Mouse (Mus musculus): ENCODE measurements around the gene A4galt. TPM values are rescaled to one million over a fixed set of nuclear protein-coding genes. Genes with fewer than 3 reads are reported as not detected.

The A4galt gene
- polyA plus RNA-seq, 1 experiment from 2014 or later: 0.28 TPM

DNA sequence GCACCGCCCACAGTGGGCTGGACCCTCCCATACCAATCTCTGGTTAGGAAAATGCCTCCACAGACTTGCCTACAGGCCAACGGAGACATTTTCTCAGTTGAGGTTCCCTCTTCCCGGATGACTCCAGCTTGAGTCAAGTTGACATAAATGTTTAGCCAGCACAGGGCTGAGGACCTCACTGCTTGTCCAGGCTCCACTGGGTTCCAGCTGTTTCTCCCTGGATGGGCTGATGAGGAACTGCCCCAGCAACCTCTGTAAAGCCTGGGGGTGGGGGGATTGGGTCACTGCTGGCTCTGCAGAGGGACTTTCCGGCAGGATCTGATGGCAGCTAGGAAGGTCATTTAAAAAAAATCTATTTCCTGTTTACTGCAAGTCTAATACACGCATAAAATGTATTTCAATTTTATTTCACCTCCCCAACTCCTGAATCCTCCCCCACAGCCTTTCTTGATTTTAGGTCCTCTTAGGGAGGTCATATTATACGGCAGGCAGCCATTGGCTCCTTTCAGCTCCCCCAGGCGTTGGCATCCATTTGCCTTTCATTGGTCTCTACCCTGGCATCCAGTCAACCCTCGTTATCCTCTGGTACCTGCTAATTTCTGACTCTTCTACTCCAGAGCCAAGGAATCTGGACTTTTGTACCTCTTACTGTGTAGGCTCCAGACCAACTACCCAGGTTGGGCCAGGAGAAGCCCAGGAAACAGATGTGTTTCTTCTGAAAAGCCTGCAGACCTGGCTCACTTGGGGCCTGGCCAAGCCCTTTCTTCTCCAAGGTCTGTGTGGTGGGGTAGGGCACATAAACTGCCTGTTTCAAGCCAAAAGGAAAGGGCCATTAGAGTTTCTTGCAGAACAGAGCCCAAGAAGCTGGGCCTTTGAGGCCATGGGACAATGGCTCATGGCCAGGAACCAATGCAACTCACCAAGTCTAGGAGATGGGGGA, 42.4 kb upstream of the A4galt start:
- Histone ChIP-seq H3K4me3 (ENCODE audit: low read depth, low read length) (no peak overlapping the region), H3K27me3 (ENCODE audit: control insufficient read depth, insufficient read depth, low read length) (no peaks in the 10 kb centered on the region)
- WGBS: 92% methylated on average over 8 of the region's 8 CpGs

DNA sequence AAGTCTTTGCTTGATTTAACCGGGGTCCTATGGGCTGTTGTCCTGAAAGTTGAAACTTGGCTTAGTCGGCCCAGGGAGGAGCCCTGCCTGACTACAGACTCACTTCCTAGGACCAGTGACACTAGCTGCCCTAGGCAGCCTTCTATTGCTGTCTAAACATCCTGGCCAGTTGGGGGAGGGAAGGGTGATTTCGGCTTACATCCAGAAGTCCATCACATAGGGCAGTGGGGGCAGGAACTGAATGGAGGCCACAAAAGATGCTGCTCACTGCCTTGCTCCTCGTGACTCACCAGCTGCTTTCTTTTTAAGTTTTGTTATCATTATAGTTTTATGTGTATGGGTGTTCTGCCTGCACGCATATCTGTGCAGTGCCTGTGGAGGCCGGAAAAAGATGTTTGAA, 41.6 kb upstream of the A4galt start:
- H3K9me3 ChIP-seq (replicated peaks; ENCODE audit: control insufficient read depth, low read length): no peaks in the 10 kb centered on the region
- H3K9ac ChIP-seq (replicated peaks; ENCODE audit: low read length): no peak overlapping the region
- no peaks in the 10 kb centered on the region for H3K36me3 ChIP-seq (replicated peaks; ENCODE audit: control insufficient read depth, insufficient read depth, low read depth, low read length)
- no peaks in the 10 kb centered on the region; the same call in none of the 2 replicates for H3K4me1 ChIP-seq (ENCODE audit: control insufficient read depth, insufficient read depth, low read length)
- ATAC-seq (replicated peaks; ENCODE audit: insufficient number of reproducible peaks, low FRiP score, low TSS enrichment, low read depth) (no peak), DNase-seq (ENCODE audit: low spot score) (no peak)
- 67% methylated on average over 6 of the region's 6 CpGs for WGBS
- no peak overlapping the region for H3K27ac ChIP-seq (replicated peaks; ENCODE audit: low read depth, low read length)
- H3K27me3 ChIP-seq (ENCODE audit: control insufficient read depth, insufficient read depth, low read length): no peaks in the 10 kb centered on the region
- H3K4me3 ChIP-seq (ENCODE audit: low read depth, low read length): no peak overlapping the region
- no peak overlapping the region for H3K4me2 ChIP-seq (ENCODE audit: low read depth, low read length)

More for the DNA sequence above, 42.4 kb upstream of the A4galt start:
- H3K9me3 ChIP-seq (replicated peaks; ENCODE audit: control insufficient read depth, low read length): no peaks in the 10 kb centered on the region
- no peak overlapping the region for H3K4me2 ChIP-seq (ENCODE audit: low read depth, low read length)
- H3K4me1 ChIP-seq (ENCODE audit: control insufficient read depth, insufficient read depth, low read length): no peaks in the 10 kb centered on the region; the same call in none of the 2 replicates
- no peak for ATAC-seq (replicated peaks; ENCODE audit: insufficient number of reproducible peaks, low FRiP score, low TSS enrichment, low read depth)
- H3K27ac ChIP-seq (replicated peaks; ENCODE audit: low read depth, low read length): no peak overlapping the region
- no peak for DNase-seq (ENCODE audit: low spot score)
- no peaks in the 10 kb centered on the region for H3K36me3 ChIP-seq (replicated peaks; ENCODE audit: control insufficient read depth, insufficient read depth, low read depth, low read length)
- no peak overlapping the region for H3K9ac ChIP-seq (replicated peaks; ENCODE audit: low read length)

DNA sequence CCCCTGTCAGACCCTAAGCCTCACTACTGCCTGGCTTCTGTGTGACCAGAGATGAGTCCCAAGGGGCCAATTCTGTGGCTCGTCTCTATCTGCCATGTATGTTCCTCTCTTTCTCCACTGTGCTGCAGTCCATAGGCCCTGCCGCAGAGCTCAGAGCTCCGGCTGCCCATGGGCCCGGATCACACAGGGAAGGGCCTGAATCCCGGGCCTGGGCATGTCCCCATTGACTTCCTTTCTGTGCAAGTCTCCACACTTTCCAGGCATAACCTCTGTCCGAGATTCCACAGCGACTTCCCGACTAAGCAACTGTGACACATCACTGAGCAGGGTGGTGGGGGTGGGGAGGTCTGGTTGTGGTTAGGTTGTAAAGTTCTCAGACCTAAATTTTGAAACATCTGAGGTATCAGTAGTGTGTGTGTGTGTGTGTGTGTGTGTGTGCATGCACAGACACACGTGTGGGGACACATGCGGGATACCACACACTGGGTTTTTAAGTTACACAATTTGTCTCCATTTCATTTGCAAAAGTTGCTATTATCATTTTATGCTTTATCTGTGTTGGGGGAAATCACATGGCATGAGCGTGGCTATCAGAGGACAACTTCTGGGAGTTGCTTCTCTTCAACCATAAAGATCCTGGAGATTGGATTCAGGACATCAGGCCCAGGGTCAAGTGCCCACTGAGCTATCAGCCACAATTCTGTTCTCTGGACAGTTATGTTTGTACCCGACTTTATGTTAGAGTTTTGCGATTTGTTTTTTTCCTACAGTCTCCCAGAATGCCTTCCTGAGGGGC, 40.9 kb upstream of the A4galt start:
- Histone ChIP-seq H3K36me3 (replicated peaks; ENCODE audit: control insufficient read depth, insufficient read depth, low read depth, low read length) (no peaks in the 10 kb centered on the region), H3K27me3 (ENCODE audit: control insufficient read depth, insufficient read depth, low read length) (no peaks in the 10 kb centered on the region), H3K27ac (replicated peaks; ENCODE audit: low read depth, low read length) (no peak overlapping the region), H3K4me3 (ENCODE audit: low read depth, low read length) (no peak overlapping the region), H3K4me1 (ENCODE audit: control insufficient read depth, insufficient read depth, low read length) (no peaks in the 10 kb centered on the region; the same call in none of the 2 replicates), H3K9ac (replicated peaks; ENCODE audit: low read length) (no peak overlapping the region), H3K4me2 (ENCODE audit: low read depth, low read length) (no peak overlapping the region), H3K9me3 (replicated peaks; ENCODE audit: control insufficient read depth, low read length) (no peaks in the 10 kb centered on the region)
- ATAC-seq (replicated peaks; ENCODE audit: insufficient number of reproducible peaks, low FRiP score, low TSS enrichment, low read depth) (no peak), DNase-seq (ENCODE audit: low spot score) (no peak)
- WGBS: 81% methylated on average over 13 of the region's 13 CpGs

DNA sequence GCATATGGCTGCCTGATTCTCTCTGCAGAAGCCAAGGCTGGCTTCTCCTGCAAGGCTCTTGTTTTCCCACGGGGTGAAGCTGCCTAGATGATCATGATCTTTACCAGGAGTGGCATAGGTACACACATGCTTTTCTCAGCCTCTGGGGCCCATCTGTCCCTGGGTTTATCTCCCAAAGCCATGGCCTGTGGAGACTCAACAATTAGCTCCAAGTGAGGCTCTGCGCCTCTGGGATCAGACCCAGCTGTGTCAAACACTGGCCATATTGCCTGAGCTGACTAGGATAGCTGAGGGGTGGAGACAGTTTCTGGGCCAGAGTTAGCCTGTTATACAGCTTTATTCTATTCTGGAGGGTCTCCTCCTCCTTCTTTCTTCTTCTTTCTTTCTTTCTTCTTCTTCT, 39.3 kb upstream of the A4galt start:
- Histone ChIP-seq H3K4me1 (ENCODE audit: control insufficient read depth, insufficient read depth, low read length) (no peaks in the 10 kb centered on the region; the same call in none of the 2 replicates), H3K36me3 (replicated peaks; ENCODE audit: control insufficient read depth, insufficient read depth, low read depth, low read length) (no peaks in the 10 kb centered on the region), H3K9ac (replicated peaks; ENCODE audit: low read length) (no peak overlapping the region), H3K4me3 (ENCODE audit: low read depth, low read length) (no peak overlapping the region), H3K27me3 (ENCODE audit: control insufficient read depth, insufficient read depth, low read length) (no peaks in the 10 kb centered on the region), H3K27ac (replicated peaks; ENCODE audit: low read depth, low read length) (no peak overlapping the region), H3K4me2 (ENCODE audit: low read depth, low read length) (no peak overlapping the region), H3K9me3 (replicated peaks; ENCODE audit: control insufficient read depth, low read length) (no peaks in the 10 kb centered on the region)
- no peak for ATAC-seq (replicated peaks; ENCODE audit: insufficient number of reproducible peaks, low FRiP score, low TSS enrichment, low read depth)
- 81% methylated on average over 2 of the region's 2 CpGs for WGBS
- DNase-seq (ENCODE audit: low spot score): no peak

DNA sequence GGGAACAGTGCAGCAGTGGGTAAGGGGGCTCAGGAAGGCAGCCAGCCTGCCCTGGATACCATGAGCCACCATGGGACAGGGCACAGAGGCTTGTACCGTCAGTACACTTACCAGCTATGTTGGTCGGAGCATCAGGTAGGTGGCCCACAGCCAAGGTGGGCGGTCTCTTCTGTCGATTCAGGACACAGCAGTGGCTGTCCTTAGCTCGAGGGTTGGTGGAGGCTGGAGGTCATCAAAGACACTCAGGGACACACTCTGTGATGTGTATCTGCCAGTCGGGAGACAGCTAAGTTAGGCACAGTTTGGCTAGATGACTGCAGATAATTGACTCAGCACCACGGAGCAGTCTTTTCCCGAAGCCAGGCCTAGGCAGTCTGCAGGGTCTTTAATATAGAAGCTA, 33.3 kb upstream of the A4galt start:
- H3K9ac ChIP-seq (replicated peaks; ENCODE audit: low read length): no peak overlapping the region
- ATAC-seq (replicated peaks; ENCODE audit: insufficient number of reproducible peaks, low FRiP score, low TSS enrichment, low read depth) (no peak), DNase-seq (ENCODE audit: low spot score) (no peak)
- H3K27me3 ChIP-seq (ENCODE audit: control insufficient read depth, insufficient read depth, low read length): no peaks in the 10 kb centered on the region
- no peak overlapping the region for H3K4me2 ChIP-seq (ENCODE audit: low read depth, low read length)
- H3K36me3 ChIP-seq (replicated peaks; ENCODE audit: control insufficient read depth, insufficient read depth, low read depth, low read length): no peaks in the 10 kb centered on the region
- H3K27ac ChIP-seq (replicated peaks; ENCODE audit: low read depth, low read length): no peak overlapping the region
- H3K9me3 ChIP-seq (replicated peaks; ENCODE audit: control insufficient read depth, low read length): no peaks in the 10 kb centered on the region
- no peak overlapping the region for H3K4me3 ChIP-seq (ENCODE audit: low read depth, low read length)
- no peaks in the 10 kb centered on the region for H3K4me1 ChIP-seq (ENCODE audit: control insufficient read depth, insufficient read depth, low read length)
- WGBS: 78% methylated on average over 8 of the region's 8 CpGs

DNA sequence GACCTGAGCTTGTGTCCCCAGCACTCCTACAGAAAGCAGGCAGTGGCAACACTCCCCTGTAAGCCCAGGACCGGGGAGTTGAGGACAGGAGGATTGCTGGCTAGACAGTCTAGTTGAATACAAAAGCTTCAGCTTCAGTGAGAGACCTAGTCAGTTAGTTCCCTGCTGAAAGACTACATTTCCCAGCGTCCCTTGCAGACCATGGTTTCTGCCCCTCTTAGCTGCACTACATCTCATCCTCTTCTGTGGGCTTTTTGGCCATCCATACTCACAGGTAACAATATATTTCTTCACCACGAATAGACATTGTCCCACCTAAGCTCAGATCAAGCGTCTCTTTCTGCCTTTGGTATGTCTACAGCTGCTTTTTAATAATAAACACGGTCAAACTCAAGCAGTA, 30.8 kb upstream of the A4galt start:
- Histone ChIP-seq H3K27me3 (ENCODE audit: control insufficient read depth, insufficient read depth, low read length) (no peaks in the 10 kb centered on the region), H3K27ac (replicated peaks; ENCODE audit: low read depth, low read length) (no peak overlapping the region), H3K9me3 (replicated peaks; ENCODE audit: control insufficient read depth, low read length) (no peaks in the 10 kb centered on the region), H3K36me3 (replicated peaks; ENCODE audit: control insufficient read depth, insufficient read depth, low read depth, low read length) (no peaks in the 10 kb centered on the region), H3K9ac (replicated peaks; ENCODE audit: low read length) (no peak overlapping the region), H3K4me3 (ENCODE audit: low read depth, low read length) (no peak overlapping the region), H3K4me2 (ENCODE audit: low read depth, low read length) (no peak overlapping the region), H3K4me1 (ENCODE audit: control insufficient read depth, insufficient read depth, low read length) (no peaks in the 10 kb centered on the region)
- no peak for ATAC-seq (replicated peaks; ENCODE audit: insufficient number of reproducible peaks, low FRiP score, low TSS enrichment, low read depth)
- 66% methylated on average over 5 of the region's 5 CpGs for WGBS
- DNase-seq (ENCODE audit: low spot score): no peak

DNA sequence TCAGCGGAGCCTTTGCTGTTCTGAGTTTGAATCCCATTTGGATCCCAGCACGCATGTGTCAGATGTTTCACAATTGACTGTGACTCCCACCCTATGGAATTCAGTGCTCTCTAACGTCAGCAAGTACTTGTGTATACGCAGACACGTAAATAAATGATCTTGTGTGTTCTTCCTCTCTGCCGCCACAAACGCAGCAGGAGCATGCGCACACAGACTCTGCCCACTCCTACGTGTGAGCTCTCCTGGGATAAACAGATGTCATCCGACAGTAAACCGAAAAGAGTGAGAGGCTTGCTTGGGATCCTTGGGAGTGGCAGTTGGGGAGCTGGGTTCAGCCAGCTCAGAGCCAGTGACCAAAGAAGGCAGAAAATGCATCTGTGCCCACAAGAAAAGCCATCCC, 29.7 kb upstream of the A4galt start:
- DNase-seq (ENCODE audit: low spot score) (no peak), ATAC-seq (replicated peaks; ENCODE audit: insufficient number of reproducible peaks, low FRiP score, low TSS enrichment, low read depth) (no peak)
- Histone ChIP-seq H3K9me3 (replicated peaks; ENCODE audit: control insufficient read depth, low read length) (no peaks in the 10 kb centered on the region), H3K27ac (replicated peaks; ENCODE audit: low read depth, low read length) (no peak overlapping the region), H3K4me1 (ENCODE audit: control insufficient read depth, insufficient read depth, low read length) (no peaks in the 10 kb centered on the region), H3K36me3 (replicated peaks; ENCODE audit: control insufficient read depth, insufficient read depth, low read depth, low read length) (no peaks in the 10 kb centered on the region), H3K4me2 (ENCODE audit: low read depth, low read length) (no peak overlapping the region), H3K4me3 (ENCODE audit: low read depth, low read length) (no peak overlapping the region), H3K9ac (replicated peaks; ENCODE audit: low read length) (no peak overlapping the region), H3K27me3 (ENCODE audit: control insufficient read depth, insufficient read depth, low read length) (no peaks in the 10 kb centered on the region)
- 82% methylated on average over 11 of the region's 11 CpGs for WGBS

DNA sequence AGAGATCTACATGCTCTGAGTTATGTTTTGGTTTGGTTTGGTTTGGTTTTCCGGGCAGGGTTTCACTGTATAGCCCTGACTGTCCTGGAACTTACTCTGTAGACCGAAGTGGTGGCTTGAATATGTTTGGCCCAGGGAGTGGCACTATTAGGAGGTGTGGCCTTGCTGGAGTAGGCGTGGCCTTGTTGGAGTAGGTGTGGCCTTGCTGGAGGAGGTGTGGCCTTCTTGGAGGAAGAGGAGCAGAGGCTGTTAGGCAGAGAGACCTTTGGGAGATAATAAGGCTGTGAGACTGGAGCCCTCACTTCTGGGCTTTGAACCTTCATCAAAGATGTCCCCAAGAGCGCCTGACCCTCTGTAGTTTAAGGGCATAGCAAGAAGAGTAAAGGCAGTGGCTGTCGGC, 27.0 kb upstream of the A4galt start:
- H3K27ac ChIP-seq (replicated peaks; ENCODE audit: low read depth, low read length): no peak overlapping the region
- no peak overlapping the region for H3K4me3 ChIP-seq (ENCODE audit: low read depth, low read length)
- no peak for ATAC-seq (replicated peaks; ENCODE audit: insufficient number of reproducible peaks, low FRiP score, low TSS enrichment, low read depth)
- H3K4me2 ChIP-seq (ENCODE audit: low read depth, low read length): no peak overlapping the region
- H3K36me3 ChIP-seq (replicated peaks; ENCODE audit: control insufficient read depth, insufficient read depth, low read depth, low read length): no peaks in the 10 kb centered on the region
- no peak for DNase-seq (ENCODE audit: low spot score)
- no peaks in the 10 kb centered on the region for H3K9me3 ChIP-seq (replicated peaks; ENCODE audit: control insufficient read depth, low read length)
- no peak overlapping the region for H3K9ac ChIP-seq (replicated peaks; ENCODE audit: low read length)
- WGBS: 82% methylated on average over 5 of the region's 5 CpGs
- H3K4me1 ChIP-seq (ENCODE audit: control insufficient read depth, insufficient read depth, low read length): no peaks in the 10 kb centered on the region
- H3K27me3 ChIP-seq (ENCODE audit: control insufficient read depth, insufficient read depth, low read length): no peaks in the 10 kb centered on the region

Measured in embryonic facial prominence, embryonic 11.5 days (tissue).